Mouse (Mus musculus): Measurements from ENCODE around the gene Snrpd3. TPM values are rescaled to one million over a fixed set of nuclear protein-coding genes. Genes with fewer than 3 reads are reported as not detected.

The Snrpd3 gene
- total RNA-seq (2023): 110 TPM

GRCm38 (mm10) chr10:75517073-75517757 is at the start of gene Snrpd3:
Gene Snrpd3 (plus strand): TSS chr10:75517551.

GRCm38 (mm10) chr10:75517758-75518143 is 400 bp downstream of the Snrpd3 start, which contains the start of gene Gucd1:
Gene Gucd1 (minus strand): TSS chr10:75517972.

GRCm38 (mm10) chr10:75559676-75560548 is 42.6 kb downstream of the Snrpd3 start, which contains the start of gene Lrrc75b:
Gene Lrrc75b (minus strand): TSS chr10:75560330.

GRCm38 (mm10) chr10:75561071-75561654 is 43.8 kb downstream of the Snrpd3 start, which contains the start of gene Ggt1:
Gene Ggt1 (plus strand): TSS chr10:75561604.

Other genes starting within 250 kb of the Snrpd3 start
- gene Adora2a, start 200.7 kb upstream of the Snrpd3 start, total RNA-seq (2023): 16.8 TPM
- gene Upb1, start 116.4 kb upstream of the Snrpd3 start, total RNA-seq (2023): not detected
- 70.1 TPM for gene Gucd1, start 421 bp downstream of the Snrpd3 start, total RNA-seq (2023)
- gene Lrrc75b, start 42.8 kb downstream of the Snrpd3 start, total RNA-seq (2023): 6.7 TPM
- 19.3 TPM for gene Ggt1, start 44.1 kb downstream of the Snrpd3 start, total RNA-seq (2023)
- gene Ggt5, start 71.8 kb downstream of the Snrpd3 start, total RNA-seq (2023): 30.5 TPM
- 4.7 TPM for gene Susd2, start 126.5 kb downstream of the Snrpd3 start, total RNA-seq (2023)
- 110 TPM for gene Cabin1, start 246.8 kb downstream of the Snrpd3 start, total RNA-seq (2023)

All from CD4-positive naive resting alpha-beta T cell, adult 57 days (primary cell).